Mouse (Mus musculus) limb, embryonic 14.5 days (tissue): ENCODE measurements around the gene Arfgap2. TPM values are rescaled to one million over a fixed set of nuclear protein-coding genes. Genes with fewer than 3 reads are reported as not detected.

Source experiments
- ATAC-seq: fragments of 200-750 bp; cut with Nextera tagmentation; 2 replicates; pipeline ENCODE4 v1.8.0; 2017; ENCODE audit warnings: low read depth, moderate number of reproducible peaks, moderate TSS enrichment; ENCODE audit not compliant: low FRiP score
- DNase-seq: peaks from one replicate; pipeline ENCODE4 v3.0.0-alpha.2; 2015; ENCODE audit warnings: low spot score
- H3K27ac ChIP-seq: fragments of 300-500 bp; sonication (generic); replicated peaks from 2 replicates; pipeline ENCODE4 v1.5.1; 2014; ENCODE audit warnings: low read depth, mild to moderate bottlenecking, low read length, moderate library complexity, mixed read lengths
- H3K27me3 ChIP-seq: fragments of 300-500 bp; sonication (generic); 2 replicates; pipeline ENCODE4 v1.6.1; 2014; ENCODE audit warnings: low read length, mixed read lengths; ENCODE audit not compliant: control insufficient read depth, insufficient read depth
- H3K36me3 ChIP-seq: fragments of 300-500 bp; sonication (generic); 2 replicates; pipeline ENCODE4 v1.6.1; 2014; ENCODE audit warnings: mild to moderate bottlenecking, low read length, moderate library complexity, mixed read lengths; ENCODE audit not compliant: control insufficient read depth, insufficient read depth
- H3K4me1 ChIP-seq: fragments of 300-500 bp; sonication (generic); 2 replicates; pipeline ENCODE4 v1.6.1; 2014; ENCODE audit warnings: antibody characterized with exemption, low read length, mixed read lengths; ENCODE audit not compliant: control insufficient read depth, insufficient read depth
- H3K4me2 ChIP-seq: fragments of 300-500 bp; sonication (generic); replicated peaks from 2 replicates; pipeline ENCODE4 v1.6.1; 2014; ENCODE audit warnings: low read depth, mild to moderate bottlenecking, low read length, moderate library complexity; ENCODE audit not compliant: severe bottlenecking
- H3K4me3 ChIP-seq: fragments of 300-500 bp; sonication (generic); replicated peaks from 2 replicates; pipeline ENCODE4 v1.5.1; 2014; ENCODE audit warnings: low read length
- H3K9ac ChIP-seq: fragments of 300-500 bp; sonication (generic); 2 replicates; pipeline ENCODE4 v1.6.1; 2014; ENCODE audit warnings: mild to moderate bottlenecking, low read depth, low read length, moderate library complexity; ENCODE audit not compliant: severe bottlenecking
- H3K9me3 ChIP-seq: fragments of 300-500 bp; sonication (generic); 2 replicates; pipeline ENCODE4 v1.6.1; 2016; ENCODE audit warnings: low read length; ENCODE audit not compliant: control insufficient read depth
- POLR2A ChIP-seq: fragments of 200-500 bp; IDR thresholded peaks from 2 replicates; pipeline ENCODE4 v1.8.0; 2012; ENCODE audit warnings: inconsistent platforms, mild to moderate bottlenecking, moderate library complexity, borderline replicate concordance; ENCODE audit not compliant: insufficient read depth, insufficient read length; ENCODE audit errors: extremely low read depth
- WGBS: fragments of 180-500 bp; shearing (Covaris S2); extraction: QIAGEN DNeasy Blood & Tissue Kit; methylation state at CpG from one replicate; pipeline ENCODE4 v1.1.7; 2014; 5-methylcytosine and 5-hydroxymethylcytosine counted together
- polyA plus RNA-seq, 2 experiments: library from polyadenylated mRNA; depleted of rRNA in 1 of 2; stranded (reverse) in 1 of 2; unstranded in 1 of 2; fragments of >200 nt; fragmentation: Nextera tagmentation in 1 of 2; extraction: Ambion mirVana in 1 of 2; gene quantifications; 2 replicates each; pipeline versions ENCODE4 v1.2.1 to v1.2.3; 2012 to 2014

Arfgap2 gene
- polyA plus RNA-seq, 2 experiments, result 59.8 to 78.8 TPM

DNA sequence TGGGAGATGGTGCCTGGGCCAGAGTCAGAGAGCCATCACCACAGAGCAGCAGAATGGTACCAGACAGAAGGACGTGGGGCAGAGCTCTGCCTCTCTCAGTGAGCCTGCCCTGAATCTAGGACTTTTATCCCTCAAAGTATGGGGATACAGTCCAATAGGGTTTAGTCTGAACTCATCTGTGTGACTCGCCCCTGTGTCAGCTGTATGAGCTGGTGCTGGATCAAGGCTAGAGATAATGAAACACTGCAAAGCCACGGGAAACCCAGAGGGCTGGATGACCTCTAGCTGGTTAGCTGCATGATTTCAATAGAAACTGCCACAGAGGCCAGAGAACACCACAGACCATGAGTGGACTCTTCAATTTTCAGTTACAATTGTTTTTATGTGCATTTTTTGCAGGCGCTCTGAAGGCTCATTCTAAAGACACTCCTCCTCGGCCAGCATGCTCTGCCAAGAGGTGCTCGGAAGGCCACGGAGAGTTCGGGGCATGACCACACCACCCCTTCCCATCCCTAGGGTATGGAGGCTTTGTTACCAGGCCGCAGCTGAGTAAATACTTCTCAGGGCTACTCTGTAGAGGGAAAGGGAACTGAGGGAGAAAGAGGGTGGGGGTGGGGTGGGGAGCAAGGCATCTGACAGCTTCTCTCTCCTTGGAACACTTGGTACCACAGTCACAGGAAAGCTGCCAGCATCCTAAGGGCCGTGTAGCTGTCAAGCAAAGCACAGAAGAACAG lies 48.0 kb downstream of the Arfgap2 start:
- Histone ChIP-seq H3K9ac (no peak overlapping the region), H3K4me2 (no peak overlapping the region), H3K4me3 (no peak overlapping the region), H3K27ac (no peak overlapping the region), H3K4me1 (no peaks in the 10 kb centered on the region), H3K9me3 (no peaks in the 10 kb centered on the region), H3K36me3 (no peaks in the 10 kb centered on the region), H3K27me3 (no peaks in the 10 kb centered on the region)
- ATAC-seq (no peak), DNase-seq (no peak)
- 72% methylated on average over 10 of the region's 10 CpGs for WGBS
- TF ChIP-seq POLR2A, result no peak

DNA sequence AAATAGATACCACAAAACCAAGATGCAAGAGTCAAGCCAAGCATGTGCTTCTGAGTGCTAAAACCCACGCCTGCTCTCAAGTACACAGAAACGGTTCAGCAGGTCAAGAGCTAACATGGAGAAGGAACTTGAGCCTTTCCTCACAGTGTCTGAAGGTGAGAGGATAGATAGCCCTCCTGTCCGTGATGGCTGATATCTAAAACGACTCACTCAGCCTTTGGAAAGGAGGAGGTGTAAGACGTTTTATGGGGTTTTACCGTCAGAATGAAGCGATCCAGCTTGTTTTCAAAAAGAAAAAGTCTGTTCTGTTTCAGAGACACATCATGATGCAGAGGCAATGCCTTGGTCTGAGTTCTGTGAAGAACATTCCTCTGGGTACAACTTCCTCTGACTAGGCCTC lies 49.4 kb downstream of the Arfgap2 start:
- no peaks in the 10 kb centered on the region for H3K27me3 ChIP-seq
- no peaks in the 10 kb centered on the region for H3K4me1 ChIP-seq
- H3K4me3 ChIP-seq, result no peak overlapping the region
- 71% methylated on average over 7 of the region's 7 CpGs for whole genome bisulfite sequencing
- no peak overlapping the region for H3K9ac ChIP-seq
- H3K9me3 ChIP-seq, result no peaks in the 10 kb centered on the region
- no peak for TF ChIP-seq POLR2A
- H3K4me2 ChIP-seq, result no peak overlapping the region
- H3K36me3 ChIP-seq, result no peaks in the 10 kb centered on the region
- H3K27ac ChIP-seq, result no peak overlapping the region
- ATAC-seq, result no peak
- DNase-seq, result no peak

DNA sequence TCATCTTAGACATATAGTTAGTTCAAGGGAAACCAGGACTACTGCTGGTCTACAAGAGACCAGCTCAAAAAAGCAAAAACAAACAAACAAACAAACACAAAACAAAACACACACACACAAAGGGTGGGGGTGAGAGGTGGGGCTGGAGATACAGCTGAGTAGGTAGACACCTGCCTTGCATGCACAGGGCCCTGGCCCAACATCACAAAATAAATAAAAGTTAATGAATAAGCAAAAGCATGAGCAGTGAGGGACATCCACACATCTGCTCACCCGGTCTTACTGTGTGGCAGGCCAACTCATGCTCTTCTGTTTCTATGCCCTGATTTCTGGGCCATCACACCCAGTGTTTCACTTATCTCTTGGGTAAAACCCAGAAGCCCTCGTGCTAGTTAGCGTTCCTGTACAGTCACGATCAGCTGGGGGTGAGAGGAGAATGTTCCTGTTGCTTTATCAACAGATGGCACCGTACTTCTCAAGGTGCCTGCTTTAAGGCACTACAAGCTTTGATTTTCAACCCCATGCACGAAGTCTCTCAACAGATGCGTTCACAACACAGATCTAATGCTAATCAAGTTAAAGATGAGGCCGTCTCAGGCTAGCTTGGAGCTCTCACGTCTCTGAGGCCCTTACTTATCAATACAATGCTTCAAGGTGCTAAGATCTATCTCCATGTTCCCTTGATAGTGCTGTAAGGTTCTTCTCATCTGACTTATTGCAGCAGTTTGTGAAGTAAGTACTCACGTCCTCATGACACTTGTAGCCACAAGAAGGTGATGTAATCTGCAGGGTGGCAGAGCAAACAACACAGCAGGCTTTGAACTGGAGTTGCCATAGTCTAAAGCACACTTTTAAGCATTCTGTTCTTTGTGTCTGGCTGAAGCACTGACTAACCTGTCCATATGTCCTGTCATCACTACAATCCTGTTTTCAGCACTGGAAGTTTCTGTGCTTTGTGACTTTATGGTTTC lies 56.1 kb downstream of the Arfgap2 start:
- ATAC-seq, result no peak
- DNase-seq, result no peak
- no peaks in the 10 kb centered on the region for H3K4me1 ChIP-seq
- H3K9me3 ChIP-seq, result no peaks in the 10 kb centered on the region
- no peak overlapping the region for H3K4me3 ChIP-seq
- no peak overlapping the region for H3K27ac ChIP-seq
- H3K9ac ChIP-seq, result no peak overlapping the region
- H3K4me2 ChIP-seq, result no peak overlapping the region
- 84% methylated on average over 10 of the region's 10 CpGs for WGBS
- no peak for TF ChIP-seq POLR2A
- no peaks in the 10 kb centered on the region for H3K36me3 ChIP-seq
- H3K27me3 ChIP-seq, result no peaks in the 10 kb centered on the region

DNA sequence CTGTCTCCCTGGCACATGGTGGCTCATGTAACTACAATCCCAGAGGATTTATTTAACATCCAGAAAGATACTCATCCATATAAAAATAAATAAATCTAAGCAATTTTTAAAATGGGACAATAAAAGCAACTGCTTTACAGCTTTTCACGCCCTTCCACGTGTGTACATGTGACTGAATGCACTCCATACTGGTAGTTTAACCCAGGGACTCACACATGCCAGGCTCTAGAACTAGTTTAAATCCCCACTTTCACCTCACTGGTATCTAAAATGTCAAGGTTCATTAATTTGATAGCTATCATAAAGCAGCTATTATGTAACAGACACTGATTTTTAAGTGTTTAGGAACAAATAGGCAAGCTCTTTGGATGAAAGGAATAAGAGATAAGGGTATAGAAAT lies 57.1 kb downstream of the Arfgap2 start:
- 75% methylated on average over 2 of the region's 2 CpGs for WGBS
- Histone ChIP-seq H3K36me3 (no peaks in the 10 kb centered on the region), H3K9ac (no peak overlapping the region), H3K27ac (no peak overlapping the region), H3K4me2 (no peak overlapping the region), H3K4me1 (no peaks in the 10 kb centered on the region), H3K27me3 (no peaks in the 10 kb centered on the region), H3K4me3 (no peak overlapping the region), H3K9me3 (no peaks in the 10 kb centered on the region)
- DNase-seq (no peak), ATAC-seq (no peak)
- TF ChIP-seq POLR2A, result no peak

DNA sequence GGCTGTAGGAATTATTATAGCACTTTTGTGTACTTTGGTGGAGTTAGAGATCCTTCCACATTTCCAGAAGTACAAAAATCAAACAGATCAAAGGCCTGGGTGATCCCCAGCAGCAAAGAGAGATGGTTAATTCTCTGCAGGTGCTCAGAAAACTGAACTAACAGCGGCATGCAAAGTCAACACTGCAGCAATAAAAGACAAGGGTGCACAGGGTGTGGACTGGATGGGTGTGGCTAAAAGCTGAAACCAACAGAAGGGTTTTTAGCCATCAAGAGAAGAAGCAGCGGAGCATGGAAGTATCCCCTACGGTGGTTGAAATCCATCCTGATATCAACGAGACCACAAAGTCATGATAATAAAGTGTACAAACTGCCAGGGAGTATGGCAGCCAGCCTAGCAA lies 57.7 kb downstream of the Arfgap2 start:
- 72% methylated on average over 4 of the region's 4 CpGs for WGBS
- no peak for DNase-seq
- H3K27ac ChIP-seq, result no peak overlapping the region
- H3K4me1 ChIP-seq, result no peaks in the 10 kb centered on the region
- TF ChIP-seq POLR2A, result no peak
- no peaks in the 10 kb centered on the region for H3K36me3 ChIP-seq
- no peak for ATAC-seq
- H3K9ac ChIP-seq, result no peak overlapping the region
- no peak overlapping the region for H3K4me3 ChIP-seq
- H3K27me3 ChIP-seq, result no peaks in the 10 kb centered on the region
- no peak overlapping the region for H3K4me2 ChIP-seq
- H3K9me3 ChIP-seq, result no peaks in the 10 kb centered on the region
